Mouse (Mus musculus): ENCODE measurements around the gene Nyx.

Gene Nyx

GRCm38 (mm10) chrX:13494892-13495703 is 29.2 kb downstream of the Nyx start:
- DNase-seq: peak; percentile 51

- DNase-seq: no peak
Observed at GRCm38 (mm10) chrX:13500284-13500683, 34.4 kb downstream of the Nyx start.

GRCm38 (mm10) chrX:13502862-13503375 is 37.0 kb downstream of the Nyx start:
- peak; percentile 19 for DNase-seq

- DNase-seq: no peak
Observed at GRCm38 (mm10) chrX:13504389-13504788, 38.5 kb downstream of the Nyx start.

GRCm38 (mm10) chrX:13506376-13506775 is 40.5 kb downstream of the Nyx start:
- DNase-seq: peak; percentile 50

- peak; percentile 28 for DNase-seq
Observed at GRCm38 (mm10) chrX:13513127-13513526, 47.2 kb downstream of the Nyx start.

GRCm38 (mm10) chrX:13513864-13514263 is 48.0 kb downstream of the Nyx start:
- DNase-seq: no peak

GRCm38 (mm10) chrX:13516451-13516850 is 50.5 kb downstream of the Nyx start:
- DNase-seq: no peak

- no peak for DNase-seq
Observed at GRCm38 (mm10) chrX:13518019-13518418, 52.1 kb downstream of the Nyx start.

GRCm38 (mm10) chrX:13518781-13519407 is 53.0 kb downstream of the Nyx start:
- no peak for DNase-seq

GRCm38 (mm10) chrX:13519408-13519783 is 53.5 kb downstream of the Nyx start:
- DNase-seq: peak; percentile 46

GRCm38 (mm10) chrX:13520566-13520965 is 54.7 kb downstream of the Nyx start:
- no peak for DNase-seq

- no peak for DNase-seq
Observed at GRCm38 (mm10) chrX:13521288-13521687, 55.4 kb downstream of the Nyx start.
